Mouse (Mus musculus) layer of hippocampus, adult 8-10 months (tissue): ENCODE data around the gene Col19a1. TPM values are rescaled to one million over a fixed set of nuclear protein-coding genes. Genes with fewer than 3 reads are reported as not detected.

Experiments used
- DNase-seq, 2 experiments: peaks; one replicate each; pipeline ENCODE4 v3.0.0; 2022; ENCODE audit warnings: low spot score in 2 of 2
- total RNA-seq, 4 experiments: library from RNA; stranded (reverse); gene quantifications; 2 replicates each; pipeline ENCODE4 v1.2.4; 2022

The Col19a1 gene
- total RNA-seq, 4 experiments from 2014 or later, result 17.7 to 25.7 (median 21.8) TPM

GRCm38 (mm10) chr1:24461305-24461887, 125.9 kb downstream of the Col19a1 start:
- DNase-seq, result no peak

- DNase-seq, result no peak
Measured at GRCm38 (mm10) chr1:24458015-24458414, 129.3 kb downstream of the Col19a1 start.

GRCm38 (mm10) chr1:24452572-24453269, 134.6 kb downstream of the Col19a1 start:
- no peak for DNase-seq

- no peak for DNase-seq
Measured at GRCm38 (mm10) chr1:24452159-24452558, 135.1 kb downstream of the Col19a1 start.

- DNase-seq, result no peak
Measured at GRCm38 (mm10) chr1:24437425-24437824, 149.8 kb downstream of the Col19a1 start.

- no peak for DNase-seq
Measured at GRCm38 (mm10) chr1:24428306-24428705, 159.0 kb downstream of the Col19a1 start.

- DNase-seq, result peak in 1 of 2 experiments; percentile 40
Measured at GRCm38 (mm10) chr1:24378125-24378821, 209.0 kb downstream of the Col19a1 start.

GRCm38 (mm10) chr1:24374902-24375301, 212.4 kb downstream of the Col19a1 start:
- peak in 1 of 2 experiments; percentile 19 for DNase-seq

GRCm38 (mm10) chr1:24373671-24374070, 213.6 kb downstream of the Col19a1 start:
- DNase-seq, result no peak

GRCm38 (mm10) chr1:24372471-24373258, 214.6 kb downstream of the Col19a1 start:
- DNase-seq, result no peak

GRCm38 (mm10) chr1:24367570-24368517, 219.4 kb downstream of the Col19a1 start:
- peak in 1 of 2 experiments; percentile 32 for DNase-seq

- DNase-seq, result no peak
Measured at GRCm38 (mm10) chr1:24364775-24365174, 222.5 kb downstream of the Col19a1 start.

GRCm38 (mm10) chr1:24361990-24362635, 225.2 kb downstream of the Col19a1 start:
- DNase-seq, result peak in 1 of 2 experiments; percentile 23

- no peak for DNase-seq
Measured at GRCm38 (mm10) chr1:24349462-24350217, 237.6 kb downstream of the Col19a1 start.

GRCm38 (mm10) chr1:24347621-24348160, 239.6 kb downstream of the Col19a1 start:
- no peak for DNase-seq

- DNase-seq, result no peak
Measured at GRCm38 (mm10) chr1:24337556-24338275, 249.6 kb downstream of the Col19a1 start.

GRCm38 (mm10) chr1:24336051-24336450, 251.2 kb downstream of the Col19a1 start:
- DNase-seq, result no peak

- no peak for DNase-seq
Measured at GRCm38 (mm10) chr1:24316961-24317589, 270.2 kb downstream of the Col19a1 start.
